Mouse (Mus musculus): ENCODE measurements at regions not wholly inside any gene's neighbourhood (a gene's known extent, or its start where the extent isn't known, plus 50 kb on each side); places are given as distances from the start of the nearest gene placed in this dataset.

- TF ChIP-seq CTCF (IDR thresholded peaks at IDR 0.05; ENCODE audit: borderline replicate concordance, extremely low read depth, insufficient read depth, insufficient read length) (no peak), POLR2A (IDR thresholded peaks at IDR 0.05; ENCODE audit: borderline replicate concordance, extremely low read depth, insufficient read depth, insufficient read length, poor library complexity, severe bottlenecking) (no peak)
Measured at GRCm38 (mm10) chr3:148237555-148237954, 752.8 kb downstream of the Adgrl2 start.
